Mouse (Mus musculus): ENCODE measurements around the gene Thsd4.

Thsd4 gene

GRCm38 (mm10) chr9:60150511-60150910 lies 371.3 kb downstream of the Thsd4 start:
- no peak for DNase-seq (ENCODE audit: low read depth, low spot score)

DNA sequence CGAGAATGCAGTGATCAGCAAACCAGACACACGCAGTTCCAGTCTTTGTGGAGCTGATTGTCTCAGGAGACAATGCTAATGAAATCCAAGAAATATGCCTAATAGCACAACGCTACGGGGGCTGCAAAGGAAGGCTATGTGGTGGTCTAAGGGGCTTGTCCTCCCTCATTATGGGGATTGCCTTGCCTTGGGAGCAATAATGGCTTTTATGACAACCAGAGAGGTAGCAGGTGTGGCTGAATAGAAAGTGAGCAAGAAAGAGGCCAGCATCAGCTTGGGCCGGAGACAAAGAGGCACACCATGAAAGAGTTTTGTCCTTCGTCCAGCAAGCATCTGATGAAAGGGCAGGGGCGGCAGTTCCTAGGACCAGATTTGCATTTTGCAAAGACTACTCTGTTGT lies 372.9 kb downstream of the Thsd4 start:
- DNase-seq (ENCODE audit: low read depth, low spot score) = no peak

DNA sequence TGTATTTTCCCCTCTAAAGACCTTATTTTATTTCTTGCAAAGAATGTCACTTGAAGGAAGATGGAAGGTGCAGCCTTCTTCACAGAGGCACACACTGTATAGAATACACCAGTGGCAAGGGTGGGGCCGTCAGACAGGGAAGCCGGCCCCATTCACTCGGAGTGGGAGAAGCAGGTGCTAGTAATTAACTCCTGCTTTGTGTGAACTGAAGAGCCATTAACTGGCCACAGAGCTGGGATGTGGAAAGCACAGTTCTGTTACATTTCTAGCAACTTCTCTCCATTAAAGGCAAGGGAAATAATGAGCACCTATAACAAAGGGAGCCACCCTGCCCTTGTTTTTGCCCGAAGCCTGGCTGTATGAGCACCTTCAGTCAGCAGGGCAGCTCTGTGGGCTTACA lies 374.4 kb downstream of the Thsd4 start:
- no peak for DNase-seq (ENCODE audit: low read depth, low spot score)

GRCm38 (mm10) chr9:60143816-60144215 lies 378.0 kb downstream of the Thsd4 start:
- DNase-seq (ENCODE audit: low read depth, low spot score) = no peak

DNA sequence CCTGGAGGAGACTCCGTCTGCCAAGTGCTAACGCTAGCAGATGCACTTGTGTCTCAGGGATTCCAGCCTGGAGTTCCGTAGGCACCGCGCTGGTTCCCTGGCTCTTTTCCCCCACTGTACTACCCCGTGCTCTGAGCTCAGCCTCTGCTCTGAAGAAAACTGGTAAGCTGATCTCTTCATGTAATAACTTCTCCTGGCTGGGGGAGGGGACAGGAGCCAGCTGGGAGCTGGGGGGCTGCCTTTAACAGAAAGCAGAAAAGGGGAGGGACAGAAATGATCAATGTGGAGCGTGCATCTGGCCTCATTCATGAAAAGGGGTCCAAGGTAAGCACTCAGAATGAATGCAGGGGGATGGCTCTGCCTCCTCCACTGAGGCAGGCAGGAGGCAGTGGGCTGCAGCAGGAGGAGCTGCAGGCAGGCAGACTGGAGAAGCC lies 380.7 kb downstream of the Thsd4 start:
- DNase-seq (ENCODE audit: low read depth, low spot score) = no peak

DNA sequence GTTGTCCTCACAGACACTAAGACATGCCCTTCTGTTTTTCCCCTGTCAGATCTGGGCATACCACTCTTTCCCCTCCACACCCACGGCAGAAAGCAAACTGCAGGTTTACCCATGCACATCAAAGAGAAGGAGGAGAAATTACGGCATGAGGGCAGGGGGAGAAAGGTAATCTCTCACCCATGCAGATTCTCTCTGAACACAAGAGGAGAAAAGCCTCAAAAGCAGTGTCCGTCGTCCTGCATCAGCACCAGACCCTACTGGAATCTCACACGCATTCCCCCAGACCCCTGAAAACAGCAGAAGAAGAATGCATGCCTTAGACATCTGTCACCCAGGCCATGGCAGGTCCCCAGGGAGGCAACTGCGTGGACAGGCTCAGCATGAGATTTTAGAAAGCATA lies 381.4 kb downstream of the Thsd4 start:
- no peak for DNase-seq (ENCODE audit: low read depth, low spot score)

- DNase-seq (ENCODE audit: low read depth, low spot score) = no peak
Measured at GRCm38 (mm10) chr9:60139446-60139845, 382.4 kb downstream of the Thsd4 start.

GRCm38 (mm10) chr9:60129235-60129991 lies 392.4 kb downstream of the Thsd4 start:
- DNase-seq (ENCODE audit: low read depth, low spot score) = no peak

GRCm38 (mm10) chr9:60126961-60127360 lies 394.9 kb downstream of the Thsd4 start:
- DNase-seq (ENCODE audit: low read depth, low spot score) = no peak

GRCm38 (mm10) chr9:60124102-60124501 lies 397.7 kb downstream of the Thsd4 start:
- DNase-seq (ENCODE audit: low read depth, low spot score) = no peak

DNA sequence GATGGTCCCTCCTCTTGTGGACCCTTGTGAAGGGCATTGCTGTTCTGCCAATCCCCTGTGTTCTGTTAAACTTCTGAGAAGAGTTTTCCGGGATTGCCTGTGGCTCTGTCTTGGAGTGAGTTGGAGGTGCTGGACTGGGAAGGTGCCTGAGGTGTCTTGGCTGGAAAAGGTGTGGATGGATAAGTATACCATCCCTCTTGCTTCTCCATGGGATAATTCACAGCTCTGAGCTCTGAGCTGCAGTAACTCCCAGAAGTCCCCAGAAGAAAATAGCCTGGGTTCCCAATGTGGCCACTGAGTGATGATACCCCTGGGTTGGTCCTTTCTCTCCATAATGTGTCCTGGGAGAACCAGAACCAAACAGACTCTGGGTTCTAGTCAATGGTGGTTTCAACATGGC lies 398.8 kb downstream of the Thsd4 start:
- DNase-seq (ENCODE audit: low read depth, low spot score) = no peak

DNA sequence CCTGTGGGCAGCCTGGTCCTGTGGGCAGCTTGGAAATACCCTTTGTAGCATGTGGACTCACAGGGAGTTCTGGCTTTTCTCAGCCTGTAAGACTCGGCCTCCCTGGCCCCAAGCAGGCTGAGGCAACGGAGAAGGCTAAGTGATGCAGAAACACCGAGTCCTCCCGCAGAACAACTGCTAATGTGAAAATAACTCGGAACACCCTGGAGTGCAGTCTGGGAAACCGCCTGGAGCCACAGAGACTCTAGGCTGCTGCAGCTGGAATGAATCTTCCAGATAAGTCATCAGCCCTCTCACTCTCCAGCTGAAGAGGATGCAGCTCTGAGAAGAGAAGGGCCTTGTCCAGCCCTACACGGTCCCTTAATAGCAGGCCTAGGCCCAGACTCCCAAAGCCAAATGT lies 402.0 kb downstream of the Thsd4 start:
- DNase-seq (ENCODE audit: low read depth, low spot score) = no peak

DNA sequence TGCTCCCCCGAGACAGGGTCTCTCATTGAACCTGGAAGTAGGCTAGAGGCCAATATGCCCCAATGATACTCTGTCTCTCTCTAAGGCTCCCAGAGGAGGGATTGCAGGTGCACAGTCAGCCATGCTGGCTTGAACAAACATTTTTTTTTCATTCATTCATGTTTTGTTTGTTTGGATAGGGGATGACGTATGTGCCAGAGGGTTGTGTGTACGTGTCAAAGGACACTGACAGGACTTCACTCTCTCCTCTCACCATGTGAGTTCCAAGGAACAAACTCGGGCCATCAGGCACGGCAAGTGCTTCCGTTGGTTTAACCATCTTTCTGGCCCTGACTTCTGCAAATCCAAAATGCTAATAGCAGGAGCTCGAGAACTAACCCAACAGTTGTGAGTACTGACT lies 404.0 kb downstream of the Thsd4 start:
- DNase-seq (ENCODE audit: low read depth, low spot score) = no peak

GRCm38 (mm10) chr9:60115711-60116247 lies 406.1 kb downstream of the Thsd4 start:
- no peak for DNase-seq (ENCODE audit: low read depth, low spot score)

DNA sequence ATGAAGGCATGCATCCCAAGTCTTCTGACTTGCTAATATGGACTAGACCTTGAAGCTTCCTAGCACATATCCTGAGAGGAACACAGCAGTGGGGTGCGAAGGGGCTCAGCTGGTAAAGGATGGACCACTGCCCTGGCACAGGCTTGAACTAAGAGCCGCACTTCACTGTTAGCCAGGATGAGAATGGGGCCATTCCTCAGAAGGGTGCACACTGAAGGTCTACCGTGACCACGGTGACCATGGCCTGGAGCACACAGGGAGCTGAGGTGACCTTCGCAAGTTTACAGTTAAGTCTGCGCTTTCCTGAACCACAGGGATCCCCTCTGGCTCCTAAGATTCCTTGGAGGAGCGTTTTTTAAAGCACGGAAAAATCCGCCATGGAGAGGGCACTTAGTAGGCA lies 406.5 kb downstream of the Thsd4 start:
- no peak for DNase-seq (ENCODE audit: low read depth, low spot score)

DNA sequence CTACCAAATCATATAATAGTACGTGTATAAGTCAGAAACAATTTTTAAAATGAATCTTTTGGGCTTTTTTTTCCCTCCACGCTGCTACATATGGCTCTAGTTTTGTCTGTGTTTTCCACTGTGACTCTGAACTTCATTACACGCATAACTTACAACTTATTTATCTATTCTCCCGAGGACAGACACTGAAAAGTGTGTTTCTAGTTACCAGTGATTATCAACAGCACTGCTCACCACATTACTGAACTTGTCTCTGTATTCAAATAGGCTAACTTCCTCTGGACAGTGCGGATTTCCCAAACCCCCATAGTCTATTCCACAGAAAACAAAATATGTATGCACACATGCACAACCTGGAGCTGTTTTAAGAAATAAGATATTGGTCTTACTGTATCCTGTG lies 411.6 kb downstream of the Thsd4 start:
- DNase-seq (ENCODE audit: low read depth, low spot score) = no peak

DNA sequence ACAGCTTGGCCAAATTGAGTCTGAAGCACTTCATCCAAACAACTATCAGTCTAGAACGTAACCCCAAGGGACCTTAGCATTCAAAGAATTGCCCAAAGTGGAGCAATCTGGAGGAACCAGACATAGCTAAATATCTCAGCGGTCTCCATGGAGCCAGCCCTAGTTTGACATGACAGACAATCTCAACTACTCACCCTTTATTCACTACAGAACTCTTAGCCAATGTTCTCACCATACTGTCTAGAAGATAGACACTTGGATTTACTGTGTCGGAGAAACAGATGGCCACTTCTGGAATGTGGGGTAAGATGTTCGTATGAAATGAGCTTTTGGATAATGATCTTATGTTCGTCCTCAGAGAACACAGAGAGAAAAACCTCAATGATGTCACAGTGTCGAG lies 415.2 kb downstream of the Thsd4 start:
- no peak for DNase-seq (ENCODE audit: low read depth, low spot score)

DNA sequence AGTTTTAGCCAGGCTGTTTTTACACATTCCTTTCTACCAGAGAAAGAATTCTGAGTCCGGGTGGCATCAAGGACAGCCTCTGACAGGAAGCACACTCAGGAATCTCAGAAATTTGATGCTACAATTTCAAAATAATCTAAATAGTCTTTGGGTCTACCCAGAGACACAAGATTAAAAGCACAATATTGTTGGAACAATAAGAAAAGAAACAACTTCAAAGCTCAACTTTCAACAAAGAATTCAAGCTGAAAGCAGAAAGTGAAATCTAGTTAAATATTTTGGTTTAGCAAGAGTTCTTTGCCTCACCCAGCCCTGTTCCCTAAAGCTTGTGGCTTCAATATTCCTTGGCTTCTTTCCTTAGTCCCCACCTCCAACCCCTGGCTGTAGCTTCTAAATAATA lies 415.7 kb downstream of the Thsd4 start:
- DNase-seq (ENCODE audit: low read depth, low spot score) = no peak

- DNase-seq (ENCODE audit: low read depth, low spot score) = no peak
Measured at GRCm38 (mm10) chr9:60094211-60094610, 427.6 kb downstream of the Thsd4 start.

DNA sequence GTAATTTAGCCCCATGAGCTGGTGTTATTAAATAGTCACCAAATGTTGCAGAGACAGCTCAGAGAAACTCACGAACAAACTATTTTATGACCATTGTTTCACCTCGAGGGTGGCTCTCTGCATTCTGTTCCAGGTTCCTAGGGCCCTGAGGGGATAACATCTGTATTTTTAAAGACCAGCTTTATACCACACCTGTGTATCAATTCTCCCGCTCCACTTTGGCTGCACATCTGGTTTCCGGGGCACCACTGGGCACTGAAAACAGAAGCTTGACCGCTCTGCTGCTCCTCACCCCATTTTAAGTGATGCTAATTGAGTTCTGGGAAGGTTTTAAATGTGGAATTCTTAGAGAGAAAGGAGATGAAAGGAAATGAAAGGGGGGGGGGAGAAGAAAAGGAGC lies 429.4 kb downstream of the Thsd4 start:
- no peak for DNase-seq (ENCODE audit: low read depth, low spot score)

GRCm38 (mm10) chr9:60089441-60089840 lies 432.4 kb downstream of the Thsd4 start:
- DNase-seq (ENCODE audit: low read depth, low spot score) = no peak

- no peak for DNase-seq (ENCODE audit: low read depth, low spot score)
Measured at GRCm38 (mm10) chr9:60088101-60088500, 433.7 kb downstream of the Thsd4 start.

DNA sequence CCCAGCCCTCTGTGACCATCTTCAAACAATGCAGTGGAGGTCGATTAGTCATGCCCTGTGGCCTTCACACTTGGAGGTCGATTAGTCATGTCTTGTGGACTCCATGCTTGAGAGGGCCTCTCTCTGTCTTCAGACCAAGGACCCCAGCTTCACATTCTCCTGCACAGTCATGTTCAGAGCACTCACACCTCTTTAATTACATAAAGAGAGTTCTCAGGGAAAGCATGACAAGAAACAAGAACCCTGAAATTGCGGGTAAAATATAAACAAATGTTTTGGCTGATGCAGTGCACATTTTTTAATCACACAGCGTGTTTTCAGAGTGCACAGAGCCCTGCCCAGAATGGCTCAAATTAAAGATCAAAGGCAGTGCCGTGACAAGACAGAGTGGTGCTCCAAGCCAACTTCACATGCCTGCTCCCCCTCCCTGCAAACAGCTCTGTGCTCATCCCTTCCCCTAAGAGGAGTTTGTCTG lies 439.7 kb downstream of the Thsd4 start:
- DNase-seq (ENCODE audit: low read depth, low spot score) = no peak

GRCm38 (mm10) chr9:60077761-60078160 lies 444.1 kb downstream of the Thsd4 start:
- no peak for DNase-seq (ENCODE audit: low read depth, low spot score)
